Mouse (Mus musculus): Measurements from ENCODE around the gene Cacna1e. TPM values are rescaled to one million over a fixed set of nuclear protein-coding genes. Genes with fewer than 3 reads are reported as not detected.

The Cacna1e gene
- polyA plus RNA-seq, 1 experiment from 2014 or later: 35.1 TPM

GRCm38 (mm10) chr1:154428276-154428675 lies 456.0 kb downstream of the Cacna1e start:
- 86% methylated on average over 7 of the region's 7 CpGs for WGBS
- Histone ChIP-seq H3K36me3 (ENCODE audit: control insufficient read depth, insufficient read depth, low read length) (no peaks in the 10 kb centered on the region), H3K4me3 (ENCODE audit: low read depth, low read length) (no peak overlapping the region), H3K27me3 (ENCODE audit: control insufficient read depth, insufficient read depth, low read length) (no peaks in the 10 kb centered on the region), H3K9me3 (ENCODE audit: control insufficient read depth, low read length) (no peaks in the 10 kb centered on the region), H3K27ac (ENCODE audit: low read depth, low read length) (no peak overlapping the region), H3K4me2 (ENCODE audit: low read depth, low read length) (no peak overlapping the region), H3K4me1 (ENCODE audit: control insufficient read depth, insufficient read depth, low read length) (no peaks in the 10 kb centered on the region), H3K9ac (replicated peaks; ENCODE audit: low read depth, low read length) (no peak overlapping the region)
- ATAC-seq (ENCODE audit: low read depth): no peak

DNA sequence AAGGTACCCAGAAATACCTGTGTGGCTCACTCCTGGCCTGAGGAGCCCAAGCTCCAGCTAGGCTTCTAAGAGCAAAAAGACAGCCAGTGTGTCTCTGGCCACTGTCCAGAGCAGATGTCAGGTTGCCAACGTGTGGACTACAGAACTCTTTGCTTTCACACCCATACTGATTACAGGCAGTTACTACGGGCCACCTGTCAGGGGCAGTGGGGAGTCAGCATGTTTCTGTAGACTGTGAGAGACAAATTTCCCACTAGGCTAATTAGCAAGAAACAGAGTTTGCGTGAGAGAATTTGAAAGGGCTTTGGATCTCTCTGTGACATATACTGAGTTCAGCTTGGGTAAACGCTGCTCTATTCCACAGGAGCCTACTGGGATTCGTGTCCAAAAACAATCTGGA lies 466.0 kb downstream of the Cacna1e start:
- H3K4me2 ChIP-seq (ENCODE audit: low read depth, low read length): no peak overlapping the region
- H3K27me3 ChIP-seq (ENCODE audit: control insufficient read depth, insufficient read depth, low read length): no peaks in the 10 kb centered on the region
- H3K27ac ChIP-seq (ENCODE audit: low read depth, low read length): no peak overlapping the region
- no peaks in the 10 kb centered on the region for H3K36me3 ChIP-seq (ENCODE audit: control insufficient read depth, insufficient read depth, low read length)
- no peaks in the 10 kb centered on the region for H3K9me3 ChIP-seq (ENCODE audit: control insufficient read depth, low read length)
- no peak overlapping the region for H3K9ac ChIP-seq (replicated peaks; ENCODE audit: low read depth, low read length)
- 63% methylated on average over 5 of the region's 5 CpGs for WGBS
- no peaks in the 10 kb centered on the region for H3K4me1 ChIP-seq (ENCODE audit: control insufficient read depth, insufficient read depth, low read length)
- no peak for ATAC-seq (ENCODE audit: low read depth)
- no peak overlapping the region for H3K4me3 ChIP-seq (ENCODE audit: low read depth, low read length)

DNA sequence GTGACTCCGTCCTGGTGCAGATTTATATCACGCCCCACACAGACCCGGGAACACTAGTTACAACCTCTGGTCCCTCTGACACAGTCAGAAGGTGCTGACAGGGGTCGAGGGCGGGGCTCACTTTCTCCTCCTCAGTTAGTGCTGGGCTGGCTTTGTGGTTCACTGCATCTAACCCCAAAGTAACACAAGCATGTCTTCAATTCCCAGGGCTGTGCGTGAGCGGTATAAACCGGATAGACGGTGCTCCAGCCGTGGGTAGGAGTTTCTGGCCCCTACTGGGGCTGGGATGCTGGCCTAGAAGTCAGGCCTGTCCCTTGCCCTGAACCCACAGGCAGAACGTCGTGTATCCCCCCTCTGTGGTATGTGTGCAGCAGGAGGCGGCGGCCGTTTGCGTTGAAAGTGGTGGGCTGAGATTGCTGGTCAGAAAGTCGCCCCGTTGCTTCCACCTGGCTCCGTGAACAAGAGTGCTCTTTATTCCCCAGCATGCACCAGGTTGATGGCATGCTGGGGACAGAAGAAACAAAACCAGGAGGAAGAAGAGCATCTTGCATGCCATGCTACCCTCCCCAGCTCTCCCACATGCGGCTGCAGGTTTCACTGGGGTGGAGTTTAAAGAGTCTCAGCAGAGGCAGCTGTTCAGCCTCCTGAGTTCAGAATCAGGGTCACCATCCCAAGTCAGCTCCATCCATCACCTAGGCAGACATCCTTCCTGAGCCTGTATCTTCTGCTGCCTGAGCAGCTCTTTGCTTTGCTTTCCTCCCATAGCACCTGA lies 467.7 kb downstream of the Cacna1e start:
- H3K9me3 ChIP-seq (ENCODE audit: control insufficient read depth, low read length): no peaks in the 10 kb centered on the region
- no peaks in the 10 kb centered on the region for H3K36me3 ChIP-seq (ENCODE audit: control insufficient read depth, insufficient read depth, low read length)
- no peaks in the 10 kb centered on the region for H3K4me1 ChIP-seq (ENCODE audit: control insufficient read depth, insufficient read depth, low read length)
- no peak overlapping the region for H3K4me3 ChIP-seq (ENCODE audit: low read depth, low read length)
- ATAC-seq (ENCODE audit: low read depth): no peak
- no peak overlapping the region for H3K27ac ChIP-seq (ENCODE audit: low read depth, low read length)
- H3K9ac ChIP-seq (replicated peaks; ENCODE audit: low read depth, low read length): no peak overlapping the region
- no peaks in the 10 kb centered on the region for H3K27me3 ChIP-seq (ENCODE audit: control insufficient read depth, insufficient read depth, low read length)
- no peak overlapping the region for H3K4me2 ChIP-seq (ENCODE audit: low read depth, low read length)
- 70% methylated on average over 20 of the region's 20 CpGs for WGBS

DNA sequence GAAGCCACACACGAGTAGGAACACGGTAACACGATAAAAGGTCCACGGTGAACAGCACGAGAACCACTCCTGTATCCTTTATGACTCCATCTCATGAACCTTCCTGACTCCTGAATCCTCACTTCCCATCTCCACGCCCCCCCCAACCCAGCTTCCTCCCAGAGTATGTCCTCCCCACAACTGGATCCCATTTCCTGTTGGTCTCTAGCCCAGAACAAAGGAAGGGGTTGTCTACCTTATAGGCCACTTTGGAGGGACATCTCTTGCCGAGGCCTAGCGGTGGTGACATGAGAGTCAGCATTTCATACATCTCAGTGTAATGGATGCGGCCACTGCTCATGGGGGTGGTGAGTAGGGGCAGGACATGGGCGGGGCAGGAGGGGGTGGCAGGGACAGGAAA lies 468.5 kb downstream of the Cacna1e start:
- H3K9ac ChIP-seq (replicated peaks; ENCODE audit: low read depth, low read length): no peak overlapping the region

GRCm38 (mm10) chr1:154413138-154413537 lies 471.2 kb downstream of the Cacna1e start:
- no peaks in the 10 kb centered on the region for H3K4me1 ChIP-seq (ENCODE audit: control insufficient read depth, insufficient read depth, low read length)
- no peaks in the 10 kb centered on the region for H3K9me3 ChIP-seq (ENCODE audit: control insufficient read depth, low read length)
- WGBS: 70% methylated on average over 3 of the region's 3 CpGs
- no peak overlapping the region for H3K4me2 ChIP-seq (ENCODE audit: low read depth, low read length)
- ATAC-seq (ENCODE audit: low read depth): no peak
- H3K27ac ChIP-seq (ENCODE audit: low read depth, low read length): no peak overlapping the region
- no peak overlapping the region for H3K4me3 ChIP-seq (ENCODE audit: low read depth, low read length)
- H3K36me3 ChIP-seq (ENCODE audit: control insufficient read depth, insufficient read depth, low read length): no peaks in the 10 kb centered on the region
- no peaks in the 10 kb centered on the region for H3K27me3 ChIP-seq (ENCODE audit: control insufficient read depth, insufficient read depth, low read length)
- H3K9ac ChIP-seq (replicated peaks; ENCODE audit: low read depth, low read length): no peak overlapping the region

More for the DNA sequence above, 468.5 kb downstream of the Cacna1e start:
- Histone ChIP-seq H3K27ac (ENCODE audit: low read depth, low read length) (no peak overlapping the region), H3K9me3 (ENCODE audit: control insufficient read depth, low read length) (no peaks in the 10 kb centered on the region), H3K4me1 (ENCODE audit: control insufficient read depth, insufficient read depth, low read length) (no peaks in the 10 kb centered on the region), H3K4me3 (ENCODE audit: low read depth, low read length) (no peak overlapping the region), H3K4me2 (ENCODE audit: low read depth, low read length) (no peak overlapping the region), H3K36me3 (ENCODE audit: control insufficient read depth, insufficient read depth, low read length) (no peaks in the 10 kb centered on the region), H3K27me3 (ENCODE audit: control insufficient read depth, insufficient read depth, low read length) (no peaks in the 10 kb centered on the region)
- no peak for ATAC-seq (ENCODE audit: low read depth)
- 88% methylated on average over 10 of the region's 10 CpGs for WGBS

DNA sequence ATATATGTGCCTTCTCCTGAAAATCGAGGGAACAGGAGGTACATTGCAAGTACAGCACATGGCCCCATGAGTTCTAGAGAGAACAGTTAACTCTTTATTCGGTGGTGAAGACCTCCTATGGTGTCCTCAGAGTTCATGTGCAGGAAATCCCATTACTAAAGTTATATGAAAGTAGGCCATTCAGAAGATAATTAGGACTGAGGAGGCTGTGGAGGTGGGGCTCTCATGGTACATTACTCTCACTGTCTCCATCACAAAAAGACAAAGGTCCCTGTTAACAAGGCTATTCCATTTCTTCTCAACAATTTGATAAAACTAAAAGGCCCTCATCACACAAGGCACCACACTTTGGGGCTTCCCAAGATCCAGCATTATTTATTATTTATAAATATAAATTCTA lies 475.2 kb downstream of the Cacna1e start:
- no peak overlapping the region for H3K9ac ChIP-seq (replicated peaks; ENCODE audit: low read depth, low read length)
- 79% methylated on average over 2 of the region's 2 CpGs for WGBS

DNA sequence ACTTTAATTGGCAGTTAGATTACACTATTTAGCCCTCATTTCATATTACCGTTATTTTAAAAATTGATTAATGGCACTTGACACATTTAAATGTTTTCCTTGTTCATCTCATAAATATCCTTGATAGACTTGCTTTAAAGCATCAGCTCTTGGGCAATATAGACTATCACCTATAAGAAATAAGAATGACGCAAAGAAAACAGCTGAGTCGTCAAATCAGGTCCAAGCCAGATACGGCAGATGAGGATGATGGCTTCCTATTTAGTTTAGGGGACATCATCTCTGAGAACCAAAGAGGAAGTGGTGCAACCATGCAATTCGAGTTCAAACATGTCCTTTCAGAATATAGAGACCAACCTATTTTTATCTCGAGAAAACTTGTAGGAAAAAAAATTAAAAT lies 492.3 kb downstream of the Cacna1e start:
- no peak for ATAC-seq (ENCODE audit: low read depth)
- no peak overlapping the region for H3K4me2 ChIP-seq (ENCODE audit: low read depth, low read length)
- no peaks in the 10 kb centered on the region for H3K27me3 ChIP-seq (ENCODE audit: control insufficient read depth, insufficient read depth, low read length)
- H3K27ac ChIP-seq (ENCODE audit: low read depth, low read length): no peak overlapping the region
- no peaks in the 10 kb centered on the region for H3K9me3 ChIP-seq (ENCODE audit: control insufficient read depth, low read length)
- H3K4me1 ChIP-seq (ENCODE audit: control insufficient read depth, insufficient read depth, low read length): no peaks in the 10 kb centered on the region
- H3K4me3 ChIP-seq (ENCODE audit: low read depth, low read length): no peak overlapping the region
- H3K9ac ChIP-seq (replicated peaks; ENCODE audit: low read depth, low read length): no peak overlapping the region
- 87% methylated on average over 6 of the region's 6 CpGs for WGBS
- H3K36me3 ChIP-seq (ENCODE audit: control insufficient read depth, insufficient read depth, low read length): no peaks in the 10 kb centered on the region

More for the DNA sequence above, 475.2 kb downstream of the Cacna1e start:
- Histone ChIP-seq H3K4me1 (ENCODE audit: control insufficient read depth, insufficient read depth, low read length) (no peaks in the 10 kb centered on the region), H3K27ac (ENCODE audit: low read depth, low read length) (no peak overlapping the region), H3K27me3 (ENCODE audit: control insufficient read depth, insufficient read depth, low read length) (no peaks in the 10 kb centered on the region), H3K4me3 (ENCODE audit: low read depth, low read length) (no peak overlapping the region), H3K4me2 (ENCODE audit: low read depth, low read length) (no peak overlapping the region), H3K36me3 (ENCODE audit: control insufficient read depth, insufficient read depth, low read length) (no peaks in the 10 kb centered on the region), H3K9me3 (ENCODE audit: control insufficient read depth, low read length) (no peaks in the 10 kb centered on the region)
- no peak for ATAC-seq (ENCODE audit: low read depth)

Other genes starting within 250 kb of the Cacna1e start
- gene Ier5, start 215.1 kb upstream of the Cacna1e start, polyA plus RNA-seq (2014; fragmentation: Nextera tagmentation; extraction: Ambion mirVana): 6.5 and 7.2 TPM in 2 replicates

All from neural tube, embryonic 14.5 days (tissue).